Mouse (Mus musculus) left cerebral cortex, adult 8-10 months (tissue): ENCODE data around the gene Tox3. TPM values are rescaled to one million over a fixed set of nuclear protein-coding genes. Genes with fewer than 3 reads are reported as not detected.

ENCODE experiments used
- DNase-seq, 2 experiments: peaks; one replicate each; pipeline ENCODE4 v3.0.0; 2022; ENCODE audit warnings: low spot score in 2 of 2
- total RNA-seq, 4 experiments: library from RNA; stranded (reverse); gene quantifications; 2 replicates each; pipeline ENCODE4 v1.2.4; 2022

Tox3 gene
- total RNA-seq, 4 experiments from 2014 or later: 20.6 to 22.6 (median 21.2) TPM

DNA sequence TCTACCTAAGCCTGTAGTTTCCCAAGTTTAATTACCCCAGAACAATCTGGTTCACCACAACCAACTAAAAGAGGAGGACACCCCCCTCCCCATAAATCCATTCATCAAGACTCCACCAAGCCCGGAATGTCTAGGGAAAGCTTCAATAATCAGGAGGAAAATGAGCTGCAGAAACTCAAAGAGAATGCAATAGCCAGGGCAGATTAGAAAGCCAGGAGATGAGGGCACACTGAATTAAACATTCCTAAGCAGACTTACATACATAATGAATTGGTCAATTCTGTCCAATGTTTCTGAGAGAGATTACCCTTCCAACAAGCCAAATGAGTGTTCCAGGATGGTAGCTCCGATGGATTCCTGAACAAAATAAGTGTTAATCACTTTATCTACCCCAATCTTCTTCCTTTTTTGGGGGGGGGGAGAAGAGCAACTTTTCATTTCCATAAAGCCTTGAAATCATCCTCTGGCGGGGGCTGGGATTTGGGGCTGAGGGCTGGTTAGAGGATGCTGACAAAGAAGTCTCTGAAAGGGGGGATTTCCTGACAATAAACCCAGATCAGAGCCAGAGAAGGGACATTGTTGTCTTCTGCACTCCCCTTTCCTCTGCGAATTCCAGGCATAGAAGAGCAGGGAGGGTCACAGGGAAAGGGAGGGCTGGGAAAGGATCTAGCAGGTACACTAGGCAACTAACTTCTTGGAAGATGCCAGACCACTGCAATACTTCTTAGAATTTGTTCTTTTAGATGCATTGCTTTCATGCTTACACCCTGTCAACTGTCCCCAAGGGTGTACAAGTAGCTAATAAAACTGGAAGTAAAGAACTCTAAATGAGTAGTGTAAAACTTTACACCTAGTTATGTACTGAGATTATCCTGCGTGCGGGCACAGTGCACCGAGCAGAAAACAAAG lies 17.5 kb downstream of the Tox3 start:
- no peak for DNase-seq

DNA sequence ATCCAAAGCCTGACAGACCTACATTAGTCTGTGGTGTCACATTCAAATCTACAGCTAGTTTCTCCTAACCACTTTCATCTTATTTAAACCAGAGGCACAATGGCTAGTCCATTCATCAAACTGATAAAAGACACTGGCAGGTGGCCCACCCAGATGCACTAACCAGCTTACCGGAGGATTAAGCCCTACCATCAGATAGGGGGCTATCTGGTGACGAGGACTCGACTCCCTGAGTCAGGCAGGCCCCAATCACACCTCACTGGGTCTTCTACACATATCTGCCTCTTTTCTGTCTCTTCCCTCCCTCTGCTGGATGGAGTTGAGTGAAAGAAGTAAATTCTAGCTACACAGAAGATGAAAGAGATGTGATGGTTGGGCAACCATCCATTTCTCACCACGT lies 24.3 kb downstream of the Tox3 start:
- no peak for DNase-seq

DNA sequence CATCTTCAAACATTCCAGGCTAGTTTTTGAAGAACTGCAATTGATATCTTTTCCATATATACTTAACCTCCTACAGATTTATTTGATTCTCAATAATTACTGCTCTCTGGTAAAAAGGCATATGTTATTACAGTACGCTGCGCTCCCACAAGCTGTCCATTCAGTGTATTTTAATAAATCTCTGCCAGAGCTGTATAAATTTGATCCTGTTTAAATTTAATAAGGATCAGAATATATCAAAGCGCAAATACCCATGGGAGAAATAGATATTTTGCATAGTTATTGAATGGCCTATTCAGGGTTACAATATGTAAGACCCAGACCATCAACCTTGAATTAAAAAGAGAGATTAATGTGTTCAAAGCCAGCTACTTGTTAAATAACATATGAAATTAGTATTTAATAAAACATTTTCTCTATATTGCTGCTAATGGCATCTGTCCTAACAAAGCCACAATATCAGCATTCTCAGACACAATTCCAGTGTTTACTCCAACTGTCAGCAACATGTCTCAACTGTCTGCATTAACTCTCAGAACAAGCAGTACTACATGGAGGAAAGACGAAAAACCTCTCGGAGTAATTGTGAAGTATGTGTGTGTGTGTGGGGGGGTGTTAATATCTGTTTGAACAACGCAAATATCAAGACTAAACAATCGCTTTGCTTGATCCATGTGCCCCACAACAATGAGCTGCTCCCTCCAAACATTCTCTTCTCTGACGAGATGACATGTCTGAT lies 25.3 kb downstream of the Tox3 start:
- DNase-seq: no peak

DNA sequence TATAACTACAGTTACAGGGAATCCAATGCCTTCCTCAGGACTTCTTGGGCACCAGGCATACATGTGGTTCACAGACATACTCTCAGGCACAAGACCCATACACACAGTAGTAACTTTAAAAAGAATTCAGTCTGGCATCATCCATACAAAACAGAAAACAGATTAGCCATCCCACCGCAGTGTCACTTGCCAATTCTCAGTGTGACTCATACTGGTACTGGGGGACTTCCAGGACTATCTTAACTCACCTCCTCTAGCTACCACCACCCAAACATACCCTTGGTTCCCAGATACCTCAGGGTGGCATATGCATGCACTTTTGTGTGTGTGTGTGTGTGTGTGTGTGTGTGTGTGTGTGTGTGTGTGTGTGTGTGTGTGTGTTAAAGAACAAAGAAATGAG lies 26.9 kb downstream of the Tox3 start:
- DNase-seq: no peak

DNA sequence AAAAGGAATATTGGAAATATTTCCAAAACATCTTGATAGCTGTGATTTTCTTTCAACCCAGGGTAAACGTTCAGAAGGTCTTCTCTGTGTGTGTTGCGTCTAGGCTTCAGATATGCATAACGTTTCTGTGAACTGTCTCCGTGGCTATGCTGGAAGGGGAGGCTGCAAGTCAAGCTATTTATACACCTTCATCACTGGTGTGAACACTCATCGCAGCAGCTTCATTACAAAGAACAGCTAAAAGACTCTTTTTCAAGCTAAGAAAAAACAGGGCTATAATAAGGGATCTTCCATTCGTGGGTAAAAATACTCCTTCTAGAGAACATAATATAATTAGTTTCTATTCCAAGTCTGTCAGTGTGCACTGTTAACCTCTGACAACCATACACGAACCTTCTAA lies 33.8 kb downstream of the Tox3 start:
- DNase-seq: no peak

DNA sequence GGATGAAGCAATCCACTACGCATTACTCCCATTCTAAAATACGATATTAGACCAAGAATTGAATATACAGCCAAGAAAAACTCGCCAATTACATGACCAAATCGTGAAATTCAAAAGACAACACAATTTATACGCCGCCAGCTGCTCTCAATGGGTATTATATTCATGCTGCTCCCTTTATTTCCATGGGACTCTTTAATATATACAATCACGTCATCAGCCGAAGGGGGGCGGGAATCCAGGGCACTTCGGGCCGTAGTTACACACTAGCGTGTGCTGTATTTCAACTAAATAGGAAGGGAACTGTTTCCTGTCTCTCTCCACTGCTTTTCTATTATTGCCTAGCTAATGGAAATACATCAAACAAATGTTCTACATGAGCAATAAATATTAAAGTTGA lies 45.2 kb downstream of the Tox3 start:
- DNase-seq: no peak

DNA sequence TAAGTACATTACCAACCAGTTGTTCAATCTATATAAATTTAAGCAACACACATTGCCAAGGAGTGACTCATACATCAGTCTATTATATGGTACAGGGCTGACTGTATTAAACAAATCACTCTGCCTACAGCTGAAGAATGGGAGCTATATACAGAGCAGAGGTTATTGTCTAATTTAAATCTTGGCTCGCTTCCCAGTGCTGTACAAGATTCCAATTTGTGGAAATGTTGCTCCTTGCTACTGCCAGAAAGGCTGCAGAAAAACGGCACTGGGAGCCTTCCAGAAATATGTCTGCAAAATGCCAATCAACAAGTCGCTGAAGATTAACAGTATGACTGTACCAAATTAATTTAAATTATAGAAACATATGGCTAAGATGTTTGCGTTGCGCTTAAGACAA lies 45.9 kb downstream of the Tox3 start:
- peak in 1 of 2 experiments; percentile 40 for DNase-seq

DNA sequence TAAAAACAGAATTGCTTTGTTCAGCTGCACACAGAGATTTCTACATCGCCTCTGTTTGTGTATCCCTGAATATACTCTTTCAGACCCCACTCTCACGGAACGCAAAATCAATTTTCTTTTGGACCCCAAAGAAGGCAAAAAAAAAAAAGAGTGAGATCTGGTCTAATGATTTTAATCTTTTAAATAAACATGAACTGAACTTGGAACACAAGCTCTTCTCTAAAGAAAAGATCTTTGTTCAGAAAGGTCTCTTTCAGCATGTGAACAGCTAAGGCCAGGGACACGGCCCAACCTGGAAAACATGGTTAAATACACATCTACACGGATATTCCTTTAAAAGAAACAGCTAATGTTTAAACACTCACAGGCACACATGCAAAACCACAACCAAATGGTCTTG lies 46.6 kb downstream of the Tox3 start:
- DNase-seq: no peak

DNA sequence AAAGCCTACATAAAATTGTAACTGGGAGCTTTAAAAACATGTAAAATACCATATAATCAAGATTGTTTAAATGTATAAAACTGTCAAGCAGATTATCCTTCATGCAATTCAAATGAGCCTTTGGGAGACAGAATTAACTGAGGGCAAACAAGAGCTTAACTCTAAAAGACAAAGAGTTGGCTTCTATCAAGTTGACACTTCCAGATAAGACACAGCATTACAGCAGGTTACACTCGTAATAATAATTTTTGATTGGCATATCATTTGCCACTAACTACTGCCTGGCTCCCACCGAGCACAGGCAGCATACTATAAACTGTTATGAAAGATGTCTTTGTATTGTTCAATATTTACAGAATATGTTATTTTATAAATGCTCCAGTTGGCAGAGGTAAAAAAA lies 47.2 kb downstream of the Tox3 start:
- no peak for DNase-seq

DNA sequence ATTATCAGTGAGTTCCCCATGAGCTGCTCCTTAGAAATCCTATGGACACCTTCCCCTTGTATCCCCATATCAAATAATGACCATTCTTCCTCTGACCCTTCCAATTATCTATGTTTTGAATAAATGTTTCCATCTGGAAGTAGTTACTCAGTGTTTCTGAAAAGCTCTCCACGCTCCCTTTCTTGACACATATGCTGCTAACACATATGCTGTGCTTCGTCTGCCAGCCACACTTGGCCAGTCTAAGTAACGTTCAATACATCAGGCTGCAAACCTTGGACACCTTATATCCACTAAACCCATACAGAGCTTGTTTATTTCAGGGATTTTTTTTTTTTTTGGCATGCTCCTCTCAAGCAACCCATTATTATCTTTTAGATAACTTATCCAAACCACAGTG lies 54.1 kb downstream of the Tox3 start:
- DNase-seq: no peak

DNA sequence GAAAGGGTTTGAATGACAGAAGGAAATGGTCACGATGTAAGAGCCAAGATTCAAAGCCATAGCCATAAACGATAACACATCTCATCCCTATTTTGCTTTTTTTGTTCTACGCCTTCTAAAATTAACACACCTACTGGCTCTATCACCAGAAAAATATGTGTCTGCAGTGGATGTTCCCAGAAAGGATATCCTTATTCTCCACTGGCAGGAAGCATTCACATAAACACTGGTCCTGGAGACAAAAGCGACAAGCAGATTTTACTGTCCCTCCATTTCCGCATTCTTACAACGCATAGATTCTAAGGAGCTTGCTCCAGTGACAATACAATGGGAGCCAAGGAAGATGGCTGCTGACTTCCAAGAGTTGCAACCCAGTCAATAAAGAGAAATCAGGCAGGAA lies 57.3 kb downstream of the Tox3 start:
- no peak for DNase-seq

DNA sequence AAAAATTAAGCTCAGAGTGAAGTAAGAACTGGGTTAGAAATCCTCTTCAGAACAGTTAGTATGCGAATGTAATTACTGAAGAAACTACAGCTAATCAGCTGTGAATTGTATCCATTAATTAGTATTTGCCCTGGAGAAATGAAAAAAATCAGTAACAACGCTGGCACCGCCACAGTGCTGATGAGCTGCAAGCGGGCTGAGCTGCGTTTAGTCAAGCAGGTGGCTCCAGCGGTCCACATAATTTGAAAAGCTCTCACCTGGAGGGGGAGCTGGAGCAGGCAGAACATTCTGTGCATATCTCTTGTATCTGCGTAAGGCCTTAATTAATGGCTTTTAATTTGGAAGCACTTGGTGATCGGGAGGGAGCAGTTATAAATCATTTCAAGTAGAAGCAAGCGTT lies 71.4 kb downstream of the Tox3 start:
- DNase-seq: no peak

DNA sequence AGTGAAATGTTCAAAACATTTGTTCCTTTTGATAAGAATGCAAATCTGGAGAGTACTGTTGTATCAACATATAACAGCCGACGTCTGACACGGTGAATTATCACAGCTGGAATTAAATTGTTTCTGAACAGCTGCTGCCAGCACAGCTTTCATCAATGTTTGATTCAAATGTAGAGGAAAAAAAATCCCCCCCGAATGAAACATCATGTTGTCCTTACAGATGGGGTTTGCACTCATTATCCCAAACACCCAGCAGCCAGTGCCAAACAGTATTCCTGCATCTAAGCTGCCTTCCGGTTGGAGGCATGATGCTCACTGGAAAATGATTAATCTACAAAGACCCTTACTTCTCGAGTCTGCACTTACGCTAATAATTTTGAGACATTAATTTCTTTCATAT lies 75.0 kb downstream of the Tox3 start:
- no peak for DNase-seq

DNA sequence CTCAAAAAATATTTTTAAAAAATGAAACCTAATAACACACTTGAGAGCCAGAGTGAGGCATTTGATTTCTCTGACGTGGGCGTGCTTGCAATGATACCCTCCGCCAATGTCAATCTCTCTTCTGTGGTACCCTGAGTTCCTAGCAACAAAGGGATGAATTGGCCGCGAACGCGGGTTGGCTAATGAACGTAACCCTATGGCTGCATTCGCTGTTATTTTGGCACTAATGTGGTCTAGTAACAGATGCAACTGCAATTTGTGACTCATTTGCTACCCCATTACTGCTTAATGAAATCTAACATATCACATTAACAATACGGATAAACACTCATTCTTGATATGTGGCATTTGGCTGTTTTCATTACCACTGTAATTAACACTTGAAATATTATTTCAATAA lies 76.2 kb downstream of the Tox3 start:
- DNase-seq: no peak

DNA sequence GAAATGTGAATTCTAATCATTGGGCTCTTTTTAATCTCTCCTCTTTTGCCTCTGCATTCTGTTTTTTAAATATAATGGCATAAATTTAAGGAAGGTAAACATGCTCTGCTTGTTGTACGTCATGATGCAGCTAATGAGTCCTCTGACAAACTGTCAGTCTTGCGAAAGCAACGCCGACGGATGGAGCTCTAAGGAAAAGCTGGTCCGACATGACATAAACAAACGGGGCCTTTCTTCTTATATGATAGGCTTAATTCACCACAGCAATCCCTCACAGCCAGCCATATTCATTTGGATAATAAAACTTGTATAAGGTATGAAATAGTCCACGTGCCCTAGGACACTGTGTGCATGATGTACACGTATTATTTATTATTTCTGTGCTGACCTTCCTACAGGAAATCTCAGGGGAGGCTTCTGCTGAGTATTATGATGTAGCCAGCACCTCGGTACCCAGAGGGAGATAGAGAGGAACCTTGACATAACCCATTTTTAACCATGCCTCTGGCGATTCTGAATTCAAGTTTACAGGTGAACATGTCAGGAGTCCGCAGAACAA lies 80.4 kb downstream of the Tox3 start:
- no peak for DNase-seq

DNA sequence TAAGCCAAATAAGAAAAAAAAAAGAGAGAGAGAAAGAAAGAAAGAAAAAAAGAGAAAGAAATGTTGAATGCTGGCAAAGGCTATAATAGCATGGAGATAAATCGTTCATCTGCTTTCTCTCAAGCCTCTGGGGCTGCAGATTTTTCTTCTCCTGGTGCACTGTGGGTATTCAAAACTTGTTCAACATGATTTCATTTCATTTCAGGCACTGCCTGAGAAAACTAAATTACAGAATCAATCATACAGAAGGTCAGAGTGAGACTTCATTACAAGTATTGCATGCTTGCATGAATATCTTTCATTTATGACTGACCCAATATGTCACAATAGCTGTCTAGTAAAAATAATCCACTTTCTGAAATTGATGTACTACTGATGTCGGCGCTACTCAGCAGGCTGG lies 81.2 kb downstream of the Tox3 start:
- DNase-seq: no peak

DNA sequence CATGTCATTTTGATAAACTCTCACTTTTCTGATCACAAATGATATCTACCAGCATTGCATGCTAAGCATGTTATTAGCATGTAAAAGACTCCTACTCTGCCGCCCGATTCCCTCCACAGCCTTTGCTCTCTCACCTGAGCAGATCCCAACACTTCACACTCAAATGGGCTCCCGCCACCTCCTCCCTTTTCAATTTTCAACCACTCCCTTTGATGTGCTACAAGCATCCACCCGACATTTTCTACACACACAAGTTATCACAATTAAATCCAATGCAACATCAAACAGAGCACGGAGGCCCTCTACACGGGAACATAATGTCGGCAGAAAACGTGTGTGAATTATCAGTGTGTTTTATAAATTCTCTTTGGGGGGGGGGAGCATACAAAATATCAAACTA lies 81.9 kb downstream of the Tox3 start:
- no peak for DNase-seq

DNA sequence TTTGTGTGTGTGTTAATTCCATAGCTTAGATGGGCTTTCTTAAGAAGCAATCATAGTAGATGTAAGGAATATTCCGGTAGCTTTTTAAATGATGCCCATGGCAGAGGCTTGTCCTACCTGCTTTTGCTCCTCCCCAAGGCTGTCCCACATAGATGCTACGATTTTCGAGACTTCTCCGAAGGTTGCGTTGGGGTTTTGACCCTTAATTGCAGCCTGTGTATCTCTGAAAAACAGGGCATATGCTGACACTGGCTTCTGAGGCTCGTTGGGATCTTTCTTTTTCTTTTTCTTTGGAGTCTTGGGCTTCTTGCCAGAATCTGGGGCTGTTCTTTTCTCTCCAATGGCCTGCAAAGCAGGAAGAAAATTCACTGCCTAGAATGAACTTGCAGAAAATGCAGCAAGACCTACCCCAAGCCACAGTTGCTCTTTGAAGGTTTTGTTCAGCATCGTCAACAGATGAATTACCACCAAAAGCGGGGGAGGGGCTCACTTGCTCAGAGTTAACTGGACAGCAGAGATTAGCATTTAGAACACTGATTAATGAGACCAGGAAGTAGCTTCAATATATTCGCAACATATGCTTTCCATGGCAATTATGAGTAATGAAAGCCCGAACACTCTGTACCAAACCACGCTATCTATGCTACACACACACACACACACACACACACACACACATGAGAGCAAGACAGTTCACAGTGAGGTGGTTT lies 93.8 kb downstream of the Tox3 start:
- no peak for DNase-seq

DNA sequence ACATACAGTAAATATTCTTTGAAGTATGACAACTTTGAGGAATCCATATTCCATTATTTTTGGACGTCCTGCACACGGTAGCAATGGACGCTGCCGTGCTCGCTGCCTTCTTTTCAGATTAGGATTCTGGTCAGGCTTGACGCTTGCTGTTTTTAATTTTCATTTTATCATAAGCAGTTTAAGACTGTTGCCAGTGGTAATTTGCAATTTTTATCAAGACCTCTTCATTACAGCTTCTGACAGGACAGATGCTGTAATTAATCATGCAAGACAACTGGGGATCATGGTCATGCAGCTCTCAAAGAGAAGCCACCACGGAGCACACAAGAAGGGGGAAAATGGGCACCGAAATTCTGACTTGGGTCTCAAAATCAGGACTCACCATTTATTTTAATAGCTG lies 101.8 kb downstream of the Tox3 start:
- no peak for DNase-seq

DNA sequence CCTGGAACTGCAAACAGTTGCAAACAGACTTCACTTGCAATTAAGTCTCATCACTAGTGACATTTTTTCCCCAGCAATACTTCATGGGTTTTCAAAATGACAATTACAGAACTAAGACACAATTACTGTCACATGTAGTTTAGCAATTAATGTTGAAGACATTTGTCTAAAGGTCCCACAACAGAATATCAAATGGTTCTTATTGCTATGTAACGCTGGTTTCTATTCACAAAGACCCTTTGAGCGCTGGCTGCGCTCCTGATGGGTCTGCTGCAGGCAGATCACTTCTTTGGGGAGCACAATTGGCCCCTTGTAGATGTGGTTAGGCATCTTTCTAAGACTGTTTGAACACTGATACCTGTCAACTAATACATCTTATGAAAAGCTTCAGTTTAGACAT lies 102.3 kb downstream of the Tox3 start:
- DNase-seq: no peak

DNA sequence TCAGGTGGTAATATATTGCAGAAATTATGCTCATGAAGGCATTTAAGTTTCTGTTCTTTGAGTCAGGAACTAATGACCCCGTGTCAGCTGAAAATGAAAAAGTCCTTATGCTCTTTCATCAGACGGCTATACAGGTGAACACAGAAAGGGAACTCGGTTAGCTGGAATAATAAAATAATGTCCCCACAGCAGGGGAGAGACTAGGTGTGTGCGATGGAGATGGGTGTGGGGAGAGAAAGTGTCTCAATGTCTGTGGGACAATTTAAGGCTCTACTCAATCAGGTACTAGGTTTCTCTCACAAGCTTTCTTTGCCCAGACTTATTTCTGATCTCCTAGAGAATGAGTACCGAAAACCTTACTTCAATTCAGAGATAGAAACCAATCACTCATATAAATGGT lies 103.0 kb downstream of the Tox3 start:
- DNase-seq: no peak
